Mouse (Mus musculus) frontal cortex, adult (tissue): ENCODE results near the gene Camk2d.

Source experiments
- ATAC-seq: cut with Nextera tagmentation; 2 replicates; pipeline ENCODE4 v1.9.2; 2017; ENCODE audit warnings: mild to moderate bottlenecking, moderate library complexity, mixed read lengths; ENCODE audit not compliant: low TSS enrichment

Gene Camk2d

DNA sequence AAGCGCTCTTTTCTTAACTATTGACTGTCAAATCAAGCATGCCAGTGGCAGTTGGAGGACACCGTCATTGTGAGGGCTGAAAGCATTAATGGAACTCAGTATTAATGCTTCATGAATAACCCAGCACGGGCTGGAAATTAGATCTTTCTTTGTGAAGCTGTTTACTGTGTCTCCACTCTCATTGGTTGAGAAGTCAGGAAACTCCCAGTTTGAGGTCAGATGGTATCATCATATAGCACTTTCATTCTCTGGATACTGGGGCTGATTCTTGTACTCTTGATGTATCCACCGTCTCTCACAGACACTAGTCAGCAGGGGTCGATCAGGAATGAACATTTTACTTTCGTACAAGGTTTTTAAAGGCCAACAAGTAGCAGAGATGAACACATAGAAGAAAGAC, 54.6 kb downstream of the Camk2d start:
- no peak for ATAC-seq

DNA sequence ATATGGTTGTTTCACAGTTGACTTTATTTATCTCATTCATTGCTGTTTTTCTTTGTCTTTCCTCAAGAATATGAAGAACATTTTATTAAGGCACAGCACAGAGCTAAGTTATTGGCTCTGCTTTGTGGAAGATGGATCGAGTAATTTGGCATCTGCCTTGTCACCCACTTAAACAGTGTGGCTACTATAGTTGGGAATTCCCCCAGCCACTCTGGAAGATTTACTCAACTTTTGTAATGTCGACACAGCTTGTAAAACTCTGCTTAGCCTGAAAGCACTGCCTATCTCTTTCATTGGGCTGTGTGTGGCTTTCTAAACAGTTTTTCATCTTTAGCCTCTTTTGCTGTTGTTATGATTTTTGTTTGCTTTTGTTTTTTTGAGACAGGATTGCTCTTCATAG, 56.3 kb downstream of the Camk2d start:
- no peak for ATAC-seq

DNA sequence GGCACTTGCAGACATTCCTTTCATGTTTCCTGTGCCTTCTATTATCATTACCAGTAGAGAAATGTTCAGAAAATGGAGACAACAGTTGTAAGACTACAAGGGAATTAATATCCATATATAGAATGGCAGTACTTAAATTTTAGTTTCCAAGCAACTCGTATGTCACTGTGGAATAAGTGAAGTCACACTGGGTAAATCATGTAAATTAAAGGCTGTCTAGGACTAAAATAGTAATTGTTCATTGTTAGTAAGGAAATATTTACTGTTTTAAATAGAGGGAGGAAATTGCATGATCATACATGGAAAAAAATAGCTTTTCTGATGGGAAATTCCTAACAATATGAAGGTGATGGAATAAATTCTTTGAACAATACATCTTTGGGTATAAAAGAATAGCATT, 57.0 kb downstream of the Camk2d start:
- no peak for ATAC-seq

DNA sequence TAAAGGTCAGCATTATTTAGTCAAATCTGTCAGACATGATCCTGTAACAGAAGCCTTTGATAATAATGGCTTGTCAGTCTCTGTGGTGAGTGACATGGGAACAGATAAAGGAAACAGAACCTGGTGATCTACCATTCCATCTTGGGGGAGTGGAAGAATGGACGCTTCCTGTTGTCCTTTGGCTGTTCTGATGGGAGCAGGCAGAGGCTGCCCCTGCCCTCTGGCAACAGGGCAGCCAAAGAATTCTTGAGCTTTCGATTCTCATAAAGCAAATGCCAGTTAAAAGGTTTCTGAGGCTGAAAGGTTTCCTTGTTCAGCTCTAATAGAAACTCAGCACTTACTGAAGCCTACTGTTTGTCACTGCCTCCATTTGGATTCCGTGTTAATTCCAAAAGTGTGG, 60.1 kb downstream of the Camk2d start:
- no peak for ATAC-seq

DNA sequence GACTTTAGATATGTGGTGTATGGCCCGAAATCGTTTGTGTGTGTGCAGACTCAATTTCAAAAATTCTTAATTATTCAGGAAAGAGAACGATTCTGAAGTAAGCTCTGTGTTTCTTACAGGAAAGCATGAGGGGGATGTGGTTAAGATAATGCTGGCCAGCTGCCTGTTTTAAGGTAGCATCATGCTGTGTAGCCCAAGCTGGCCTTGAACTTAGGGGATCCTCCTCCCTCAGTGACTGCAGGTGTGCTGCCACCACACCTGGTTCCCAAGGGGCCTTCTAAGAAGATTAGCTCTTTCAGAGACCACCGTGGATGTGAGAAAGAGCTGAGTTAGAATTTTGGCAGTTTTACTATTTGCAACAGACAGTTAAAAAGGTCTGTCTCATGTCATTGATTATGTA, 61.8 kb downstream of the Camk2d start:
- ATAC-seq, result no peak

DNA sequence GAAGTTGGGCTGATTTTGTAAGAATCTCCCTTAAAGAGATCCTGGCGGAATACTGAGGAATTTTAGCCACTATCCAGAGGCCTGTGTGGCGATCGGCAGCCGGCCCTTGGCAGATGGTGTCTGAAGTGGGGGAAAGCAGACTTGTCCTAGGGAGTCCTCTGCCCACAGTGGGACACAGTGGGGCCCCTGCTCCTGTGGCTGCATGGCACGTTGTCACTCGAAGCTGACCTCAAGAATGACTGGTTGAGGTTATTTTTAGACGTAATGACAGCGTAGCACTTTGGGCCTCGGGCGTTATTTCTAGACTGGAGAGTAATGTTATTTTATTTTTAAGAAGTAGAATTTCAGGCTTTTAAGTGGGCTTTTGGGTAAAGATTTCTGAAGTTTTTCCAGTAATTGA, 62.7 kb downstream of the Camk2d start:
- ATAC-seq, result no peak

DNA sequence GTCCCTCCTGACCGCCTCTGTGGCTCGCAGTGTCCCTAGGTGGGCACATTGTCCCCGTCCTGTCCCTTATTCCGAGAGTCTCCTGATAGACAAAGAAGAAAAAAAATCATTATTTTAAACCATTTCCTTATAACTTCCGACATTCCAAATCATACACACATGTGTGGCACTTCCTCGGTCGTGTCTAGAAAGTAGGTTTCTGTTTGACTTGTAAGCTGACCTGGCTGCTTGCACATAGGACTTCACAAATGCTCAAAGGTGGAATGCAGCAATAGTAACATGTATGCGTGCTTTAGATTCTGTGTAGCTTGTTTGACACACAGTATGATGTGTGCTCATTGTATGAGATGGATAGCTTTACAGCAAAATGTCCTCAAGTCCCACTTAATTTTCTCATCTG, 63.1 kb downstream of the Camk2d start:
- ATAC-seq, result no peak

DNA sequence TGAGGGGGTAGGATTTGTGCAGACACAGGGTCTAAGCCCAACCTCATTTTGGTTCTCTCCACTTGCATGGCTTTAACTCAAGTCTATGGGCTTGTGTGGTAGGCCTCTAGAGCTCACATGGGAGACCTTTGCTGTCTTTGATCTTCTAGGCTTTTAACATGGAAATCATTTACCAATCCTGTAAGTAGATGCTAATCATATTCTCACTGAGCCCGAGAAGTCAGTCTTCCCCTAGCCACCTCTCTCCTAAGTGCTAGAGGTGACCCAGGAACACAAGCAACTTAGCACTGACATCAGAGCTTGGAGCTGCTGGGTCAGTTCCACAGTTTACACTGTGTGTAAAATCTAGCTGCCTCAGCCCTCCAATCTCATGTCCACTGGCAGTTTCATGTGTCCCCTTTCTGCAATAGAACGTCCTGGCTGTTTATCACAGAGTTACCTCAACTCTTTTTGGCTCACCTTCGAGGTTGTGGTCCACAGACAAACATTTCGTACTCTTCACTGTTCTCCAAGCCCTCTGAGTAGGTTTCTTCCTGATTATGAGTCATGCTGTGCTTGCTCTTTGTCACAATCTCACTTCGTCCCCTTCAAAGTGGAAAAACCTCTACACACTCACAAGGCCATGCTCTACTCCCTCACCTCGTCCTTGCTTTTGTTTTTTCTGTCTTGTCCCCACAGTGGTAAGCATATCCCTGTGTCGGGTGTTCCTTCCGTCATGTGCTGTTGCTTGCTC, 63.9 kb downstream of the Camk2d start:
- ATAC-seq, result no peak

DNA sequence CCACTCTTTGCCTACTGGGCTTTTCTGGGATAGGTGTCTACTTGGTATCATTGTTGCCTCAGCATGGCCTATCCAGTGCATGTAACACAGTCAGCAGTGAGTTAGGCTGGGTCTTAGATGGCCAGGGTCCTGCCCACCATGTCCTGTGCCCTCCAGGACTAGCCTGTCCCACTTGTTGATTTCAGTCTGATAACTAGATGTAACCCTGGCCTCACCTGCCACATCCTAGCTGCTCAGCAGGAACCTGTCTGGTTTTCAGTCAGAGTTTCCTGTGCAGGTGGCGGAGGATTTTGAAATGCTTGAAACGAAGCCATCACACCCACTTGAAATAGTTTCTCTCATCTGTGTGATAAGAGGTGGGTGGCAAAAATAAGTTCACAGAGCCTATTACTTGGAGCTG, 64.5 kb downstream of the Camk2d start:
- peak; percentile 18 for ATAC-seq

DNA sequence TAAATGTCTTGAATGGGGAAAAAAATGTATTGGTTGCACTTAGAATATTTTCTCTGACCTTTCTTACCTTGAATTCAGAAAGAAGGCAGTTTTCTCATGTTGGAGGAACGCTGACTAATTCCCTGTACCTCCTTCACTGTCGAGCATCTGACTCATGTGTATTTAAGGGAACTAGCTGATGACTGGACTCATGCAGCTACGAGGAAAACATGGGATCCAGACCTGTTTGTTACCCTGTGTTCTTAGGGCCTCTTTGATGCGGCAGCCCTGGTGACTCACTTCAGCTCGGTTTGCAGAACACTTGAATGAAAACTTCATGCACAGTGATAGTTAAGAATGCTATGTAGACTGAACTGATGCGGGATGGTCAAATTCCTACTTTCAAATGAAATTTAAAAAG, 64.9 kb downstream of the Camk2d start:
- peak; percentile 69 for ATAC-seq

DNA sequence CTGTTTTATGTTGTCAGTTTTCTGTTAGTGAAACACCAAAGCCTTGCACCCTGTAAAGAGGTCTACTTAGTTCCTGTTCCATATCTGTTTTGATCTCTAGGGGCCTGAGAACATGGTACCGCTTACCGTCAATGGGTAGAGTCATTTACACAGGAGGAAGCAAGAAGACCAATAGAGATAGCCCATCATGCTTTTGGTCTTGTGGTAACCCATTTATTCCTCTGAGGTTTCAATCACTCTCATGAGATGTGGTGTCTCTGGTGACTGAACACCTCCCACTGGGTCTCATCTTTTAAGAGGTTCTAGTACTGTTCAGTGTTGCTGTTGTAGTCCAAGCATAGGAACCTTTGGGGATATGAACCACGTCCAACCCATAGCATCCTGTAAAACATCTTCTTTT, 65.8 kb downstream of the Camk2d start:
- no peak for ATAC-seq

DNA sequence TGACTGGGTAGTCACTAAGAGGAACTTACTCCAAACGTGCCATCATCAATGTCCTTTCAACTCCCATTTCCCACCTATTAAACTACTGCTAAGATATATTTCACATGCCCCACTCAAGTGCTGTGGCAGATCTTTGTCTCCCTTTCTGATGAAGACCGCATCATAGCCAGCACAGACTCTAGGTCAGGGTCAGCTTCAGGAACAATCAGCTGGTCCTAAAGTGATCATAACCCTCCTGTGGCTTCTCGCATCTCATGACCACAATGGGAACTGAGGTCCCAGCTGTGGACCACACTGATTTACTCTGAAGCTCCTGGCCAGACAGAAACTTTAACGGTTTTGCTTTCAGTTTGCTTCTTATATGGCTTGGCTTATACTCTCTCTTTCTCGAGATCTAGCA, 67.3 kb downstream of the Camk2d start:
- no peak for ATAC-seq

DNA sequence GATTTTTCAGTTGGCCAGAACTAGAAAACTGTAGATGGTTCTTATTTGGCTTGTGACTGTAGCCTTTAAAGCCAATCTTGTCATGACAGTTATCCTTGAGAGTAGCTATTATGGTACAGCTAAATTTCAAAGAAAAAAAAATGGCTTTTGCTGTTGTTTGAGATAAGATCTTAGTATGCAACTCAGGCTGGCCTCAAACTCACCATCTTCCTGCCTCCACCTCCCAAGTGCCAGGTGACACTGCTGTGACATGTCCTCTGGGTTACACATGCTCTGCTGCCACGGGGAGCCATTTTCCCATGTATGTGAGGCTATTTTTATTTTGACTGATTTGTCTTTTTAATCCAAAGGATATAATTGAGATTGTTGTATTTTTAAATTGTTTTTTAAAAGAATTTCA, 69.8 kb downstream of the Camk2d start:
- no peak for ATAC-seq

DNA sequence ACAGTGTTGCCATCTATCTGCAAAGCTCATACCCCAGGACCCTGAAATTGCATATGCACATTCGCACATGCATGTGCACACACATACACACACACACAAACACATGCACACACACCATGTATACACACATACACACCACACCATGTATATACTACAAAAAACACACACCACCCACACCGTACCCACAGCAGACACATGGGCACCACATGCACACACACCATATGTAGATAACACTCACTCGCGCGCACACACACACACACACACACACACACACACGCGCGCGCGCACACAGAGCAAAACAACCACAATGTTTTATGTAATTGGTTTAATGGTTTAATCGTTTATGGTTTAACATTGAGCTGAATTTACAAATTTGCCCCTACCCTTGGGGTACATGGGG, 70.9 kb downstream of the Camk2d start:
- no peak for ATAC-seq

DNA sequence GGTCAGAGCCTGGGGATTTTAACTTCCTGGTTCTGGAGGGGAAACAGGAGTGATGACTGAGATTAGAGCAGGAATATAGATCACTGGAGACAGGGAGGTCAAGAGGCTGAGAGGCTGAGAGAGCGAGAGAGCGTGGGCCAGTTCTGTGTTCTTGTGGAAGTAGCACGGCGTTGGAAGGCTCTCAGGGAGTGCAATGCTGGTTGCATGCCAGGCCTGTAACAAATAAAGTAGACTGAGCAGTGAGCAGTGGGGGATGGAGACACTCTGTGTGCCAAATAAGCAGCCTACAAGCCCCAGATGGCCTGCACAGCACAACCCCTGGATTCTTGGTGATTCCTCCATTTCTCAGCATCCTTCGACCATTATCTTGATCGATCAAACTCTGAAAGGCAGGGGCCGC, 71.3 kb downstream of the Camk2d start:
- ATAC-seq, result peak; percentile 68

DNA sequence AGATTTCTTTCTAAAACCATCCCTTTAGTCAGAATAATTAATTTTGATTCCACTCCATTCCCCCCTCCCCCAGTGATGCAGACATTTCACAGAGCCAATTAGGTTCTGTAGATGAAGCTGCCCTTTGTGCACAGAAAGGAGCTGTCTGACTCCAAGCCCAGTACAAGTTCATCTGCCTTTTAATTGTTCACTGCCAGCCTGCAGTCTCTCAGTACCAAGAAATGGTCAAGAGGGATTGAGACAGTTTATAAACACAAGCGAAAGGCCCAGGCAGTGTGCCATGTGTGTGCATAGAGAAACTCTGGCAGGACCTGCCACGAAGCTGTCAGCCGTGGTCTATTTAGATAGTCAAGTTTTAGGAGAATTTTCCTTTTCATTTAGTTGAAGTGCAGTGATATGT, 72.0 kb downstream of the Camk2d start:
- no peak for ATAC-seq

DNA sequence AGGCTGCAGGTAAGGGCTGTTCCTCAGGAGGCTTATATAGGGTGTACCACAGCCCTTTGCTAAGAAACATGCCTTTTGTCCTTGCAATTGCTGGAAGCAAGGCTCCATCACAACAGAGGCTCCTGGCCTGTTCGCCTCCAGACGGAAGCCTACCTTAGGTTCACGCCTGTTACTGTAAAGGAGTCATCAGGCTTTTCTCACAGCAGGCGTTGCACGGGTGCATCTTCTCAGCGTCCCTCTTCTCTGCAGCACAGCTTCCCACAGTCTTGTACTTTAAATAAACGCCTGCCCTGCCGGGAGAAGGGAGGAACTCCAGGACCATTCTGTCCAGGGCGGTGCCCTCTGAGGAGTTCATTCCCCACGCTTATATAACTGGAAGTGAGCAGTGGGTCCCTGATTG, 72.6 kb downstream of the Camk2d start:
- 0 out of 2 replicates have a peak, but pooled peaks have one; percentile 21 for ATAC-seq

DNA sequence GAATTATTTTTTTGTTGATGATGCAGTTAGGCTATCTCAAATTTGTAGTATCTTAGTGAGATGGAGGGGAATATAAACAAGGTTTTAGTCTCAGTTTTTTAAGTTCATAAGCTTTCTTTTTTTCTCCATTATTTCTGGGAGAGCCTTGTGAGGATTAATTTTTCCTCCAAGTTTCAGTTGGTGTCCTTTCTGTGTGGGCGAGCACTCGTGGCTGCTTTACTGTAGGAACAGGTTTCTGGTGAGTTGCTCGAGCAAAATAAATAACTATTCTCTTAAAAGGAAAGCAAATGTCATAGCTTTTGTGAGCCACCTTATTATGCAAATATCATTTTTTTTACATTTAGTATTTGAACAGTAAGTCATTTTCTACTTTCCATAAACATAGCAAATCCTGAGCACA, 74.3 kb downstream of the Camk2d start:
- ATAC-seq, result peak; percentile 64

DNA sequence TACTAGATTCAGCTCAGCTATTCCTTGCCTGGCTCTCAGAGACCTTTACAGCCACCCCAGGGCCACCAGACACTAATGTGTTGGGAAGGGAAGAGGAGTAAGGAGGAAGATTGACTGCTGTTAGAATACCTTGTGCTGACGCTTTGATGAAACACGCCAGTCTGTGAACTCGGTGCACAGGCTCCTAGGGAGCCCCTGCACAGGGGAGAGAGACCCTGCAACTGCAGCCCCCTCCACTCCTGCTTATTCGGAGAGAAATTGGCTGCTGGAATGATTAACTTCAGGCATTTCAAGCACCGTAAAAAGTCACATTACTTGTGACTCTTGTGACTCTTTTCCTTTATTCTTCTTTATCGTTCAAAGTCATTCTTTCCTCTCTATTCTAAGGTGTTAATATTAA, 75.2 kb downstream of the Camk2d start:
- no peak for ATAC-seq

DNA sequence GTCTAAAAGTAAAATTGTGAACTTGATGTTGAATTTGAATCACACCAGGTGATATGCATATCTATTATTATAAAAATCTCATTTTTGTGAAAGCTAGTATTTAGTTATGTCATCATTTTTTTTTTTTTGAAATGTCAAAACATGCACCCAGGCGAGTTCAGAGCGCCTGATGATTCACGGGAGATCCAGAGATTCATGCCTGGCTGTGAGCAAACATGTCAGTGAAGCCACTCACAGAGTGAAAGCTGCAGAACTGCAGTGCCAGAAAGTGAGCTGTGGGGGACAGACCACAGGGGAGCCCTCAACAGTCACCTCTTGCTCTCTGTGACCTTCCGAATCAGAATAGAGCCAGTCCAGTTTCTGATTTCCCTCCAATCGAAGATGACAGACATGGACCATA, 84.9 kb downstream of the Camk2d start:
- no peak for ATAC-seq

DNA sequence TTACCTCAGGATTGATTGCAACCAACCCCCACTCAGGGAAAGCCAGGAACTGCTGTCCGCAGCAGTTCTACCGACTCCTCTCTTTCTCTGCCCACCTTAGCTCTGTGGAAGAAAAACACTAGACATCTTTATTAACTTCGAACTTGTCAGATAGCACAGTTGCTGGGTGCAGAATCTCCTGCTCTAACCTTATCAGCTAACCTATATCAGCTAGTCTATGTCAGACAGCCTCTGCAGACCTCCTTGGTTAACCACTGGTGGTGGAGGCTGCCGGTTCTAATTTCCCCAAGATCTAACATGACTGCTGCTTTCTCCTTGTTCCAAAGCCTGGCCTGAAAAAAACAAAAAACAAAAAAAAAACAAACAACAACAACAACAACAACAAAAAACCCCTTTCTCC, 85.9 kb downstream of the Camk2d start:
- no peak for ATAC-seq

DNA sequence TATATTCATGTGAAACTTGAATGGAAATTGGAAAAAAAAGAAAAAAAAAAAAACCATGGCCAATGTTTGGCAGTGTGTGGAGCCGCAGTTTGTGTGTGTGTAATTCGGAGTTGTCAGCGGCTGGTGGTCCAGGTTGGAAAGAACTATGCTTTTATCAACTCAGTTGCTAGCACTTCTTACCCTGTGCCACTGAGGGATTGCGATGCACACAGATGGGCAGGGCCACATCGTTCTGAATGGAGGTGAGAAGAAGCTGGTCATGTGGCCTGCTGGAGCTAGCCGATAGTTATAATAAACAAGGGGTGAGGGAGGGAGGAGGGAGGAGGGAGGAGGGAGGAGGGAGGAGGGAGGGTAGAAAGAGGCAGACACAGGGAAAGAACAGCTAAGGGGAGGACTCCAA, 89.3 kb downstream of the Camk2d start:
- no peak for ATAC-seq

DNA sequence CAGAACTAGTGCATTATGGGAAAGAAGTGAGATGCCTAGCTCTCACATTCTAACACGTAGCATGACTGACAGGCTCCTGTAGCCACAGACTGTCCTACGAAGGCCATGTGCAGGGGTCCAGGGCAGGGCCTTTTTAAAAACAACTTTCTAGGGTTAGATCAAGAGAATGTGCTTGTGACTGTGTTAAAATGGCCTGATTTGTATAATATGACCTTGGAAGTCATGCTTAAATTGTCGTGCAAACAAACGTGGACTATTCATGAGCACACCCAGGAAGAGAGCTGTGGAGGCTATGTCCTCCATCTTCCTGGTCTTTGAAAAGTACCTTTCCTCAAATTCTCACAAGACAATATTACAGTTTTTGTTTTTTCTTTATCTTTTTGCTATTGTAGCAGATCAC, 91.0 kb downstream of the Camk2d start:
- no peak for ATAC-seq

DNA sequence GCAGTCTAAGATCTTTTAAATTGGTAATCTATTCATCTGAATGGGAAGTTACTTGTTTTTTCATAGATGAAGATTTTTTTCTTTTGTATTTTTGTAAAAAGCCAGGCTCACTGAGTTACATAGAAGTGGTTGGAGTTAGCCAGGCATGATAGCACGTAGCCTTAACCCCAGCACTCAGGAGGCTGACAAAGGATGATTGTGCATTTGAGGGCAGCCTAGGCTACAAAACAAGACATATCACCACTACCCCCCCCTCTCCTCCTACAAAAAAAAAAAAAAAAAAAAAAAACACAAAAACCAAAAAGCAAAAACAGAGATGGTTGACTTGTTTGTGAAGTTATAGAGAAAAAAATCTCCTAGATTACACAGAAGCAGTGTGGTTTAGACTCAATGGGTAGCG, 92.4 kb downstream of the Camk2d start:
- no peak for ATAC-seq
